Mouse (Mus musculus): ENCODE measurements around the gene Rgs1. TPM values are rescaled to one million over a fixed set of nuclear protein-coding genes. Genes with fewer than 3 reads are reported as not detected.

The Rgs1 gene
- polyA plus RNA-seq (2016; fragmentation: Nextera tagmentation; extraction: Ambion mirVana), result not detected in 2 replicates

GRCm38 (mm10) chr1:144248923-144249322 is at the start of gene Rgs1:
Gene Rgs1, minus strand, starts transcription at chr1:144249242.
- Histone ChIP-seq H3K9ac (replicated peaks) (no peak within 1 kb of the TSS), H3K27me3 (no peaks in the 10 kb centered on the region), H3K9me3 (no peaks in the 10 kb centered on the region), H3K4me2 (no peak within 1 kb of the TSS), H3K4me1 (replicated peaks) (no peaks in the 10 kb centered on the region), H3K27ac (no peak within 1 kb of the TSS), H3K4me3 (replicated peaks) (no peak within 1 kb of the TSS), H3K36me3 (no peaks in the 10 kb centered on the region)
- ATAC-seq (ENCODE audit: insufficient number of reproducible peaks, insufficient read depth, low FRiP score, low TSS enrichment, low read depth), result no peak
- WGBS, result 78% methylated on average over 9 of the region's 9 CpGs

- WGBS, result 87% methylated on average over 3 of the region's 3 CpGs
- Histone ChIP-seq H3K27ac (no peak overlapping the region), H3K36me3 (no peaks in the 10 kb centered on the region), H3K9me3 (0 out of 2 replicates have a peak, but pooled peaks cover 4% of the 10 kb centered on the region), H3K27me3 (no peaks in the 10 kb centered on the region), H3K4me1 (replicated peaks) (no peaks in the 10 kb centered on the region), H3K4me2 (no peak overlapping the region), H3K4me3 (replicated peaks) (no peak overlapping the region), H3K9ac (replicated peaks) (no peak overlapping the region)
- ATAC-seq (ENCODE audit: insufficient number of reproducible peaks, insufficient read depth, low FRiP score, low TSS enrichment, low read depth), result no peak
Observed at GRCm38 (mm10) chr1:144283020-144284014, 34.3 kb upstream of the Rgs1 start.

GRCm38 (mm10) chr1:144280056-144280455 is 31.0 kb upstream of the Rgs1 start:
- 89% methylated on average over 4 of the region's 4 CpGs for WGBS
- Histone ChIP-seq H3K36me3 (no peaks in the 10 kb centered on the region), H3K9ac (replicated peaks) (no peak overlapping the region), H3K4me3 (replicated peaks) (no peak overlapping the region), H3K27me3 (no peaks in the 10 kb centered on the region), H3K9me3 (0 out of 2 replicates have a peak, but pooled peaks cover 4% of the 10 kb centered on the region), H3K27ac (no peak overlapping the region), H3K4me1 (replicated peaks) (no peaks in the 10 kb centered on the region), H3K4me2 (no peak overlapping the region)
- no peak for ATAC-seq (ENCODE audit: insufficient number of reproducible peaks, insufficient read depth, low FRiP score, low TSS enrichment, low read depth)

- H3K27ac ChIP-seq, result no peak overlapping the region
- no peaks in the 10 kb centered on the region for H3K9me3 ChIP-seq
- no peaks in the 10 kb centered on the region for H3K4me1 ChIP-seq (replicated peaks)
- ATAC-seq (ENCODE audit: insufficient number of reproducible peaks, insufficient read depth, low FRiP score, low TSS enrichment, low read depth), result no peak
- no peak overlapping the region for H3K4me2 ChIP-seq
- no peak overlapping the region for H3K9ac ChIP-seq (replicated peaks)
- H3K36me3 ChIP-seq, result no peaks in the 10 kb centered on the region
- no peak overlapping the region for H3K4me3 ChIP-seq (replicated peaks)
- no peaks in the 10 kb centered on the region for H3K27me3 ChIP-seq
- 76% methylated on average over 2 of the region's 2 CpGs for WGBS
Observed at GRCm38 (mm10) chr1:144272991-144273390, 23.9 kb upstream of the Rgs1 start.

- Histone ChIP-seq H3K36me3 (no peaks in the 10 kb centered on the region), H3K9me3 (no peaks in the 10 kb centered on the region), H3K4me1 (replicated peaks) (no peaks in the 10 kb centered on the region), H3K27me3 (no peaks in the 10 kb centered on the region), H3K4me2 (no peak overlapping the region), H3K4me3 (replicated peaks) (no peak overlapping the region), H3K27ac (no peak overlapping the region), H3K9ac (replicated peaks) (no peak overlapping the region)
- no peak for ATAC-seq (ENCODE audit: insufficient number of reproducible peaks, insufficient read depth, low FRiP score, low TSS enrichment, low read depth)
- WGBS, result 88% methylated on average over 2 of the region's 2 CpGs
Observed at GRCm38 (mm10) chr1:144269112-144269511, 20.1 kb upstream of the Rgs1 start.

GRCm38 (mm10) chr1:144267471-144268470 is 18.7 kb upstream of the Rgs1 start:
- WGBS, result 66% methylated on average over 3 of the region's 3 CpGs
- no peak overlapping the region for H3K9ac ChIP-seq (replicated peaks)

GRCm38 (mm10) chr1:144264000-144264399 is 15.0 kb upstream of the Rgs1 start:
- no peaks in the 10 kb centered on the region for H3K27me3 ChIP-seq
- H3K9me3 ChIP-seq, result no peaks in the 10 kb centered on the region
- no peak for ATAC-seq (ENCODE audit: insufficient number of reproducible peaks, insufficient read depth, low FRiP score, low TSS enrichment, low read depth)
- H3K4me3 ChIP-seq (replicated peaks), result no peak overlapping the region
- H3K36me3 ChIP-seq, result no peaks in the 10 kb centered on the region
- no peak overlapping the region for H3K9ac ChIP-seq (replicated peaks)
- no peaks in the 10 kb centered on the region for H3K4me1 ChIP-seq (replicated peaks)
- 87% methylated on average over 3 of the region's 3 CpGs for WGBS
- no peak overlapping the region for H3K27ac ChIP-seq
- H3K4me2 ChIP-seq, result no peak overlapping the region

More at GRCm38 (mm10) chr1:144267471-144268470, 18.7 kb upstream of the Rgs1 start:
- Histone ChIP-seq H3K27me3 (no peaks in the 10 kb centered on the region), H3K9me3 (no peaks in the 10 kb centered on the region), H3K27ac (no peak overlapping the region), H3K36me3 (no peaks in the 10 kb centered on the region), H3K4me2 (no peak overlapping the region), H3K4me1 (replicated peaks) (no peaks in the 10 kb centered on the region), H3K4me3 (replicated peaks) (no peak overlapping the region)
- ATAC-seq (ENCODE audit: insufficient number of reproducible peaks, insufficient read depth, low FRiP score, low TSS enrichment, low read depth), result no peak

- H3K9me3 ChIP-seq, result no peaks in the 10 kb centered on the region
- ATAC-seq (ENCODE audit: insufficient number of reproducible peaks, insufficient read depth, low FRiP score, low TSS enrichment, low read depth), result no peak
- H3K4me1 ChIP-seq (replicated peaks), result no peaks in the 10 kb centered on the region
- no peak overlapping the region for H3K9ac ChIP-seq (replicated peaks)
- no peak overlapping the region for H3K27ac ChIP-seq
- no peaks in the 10 kb centered on the region for H3K36me3 ChIP-seq
- H3K27me3 ChIP-seq, result no peaks in the 10 kb centered on the region
- no peak overlapping the region for H3K4me2 ChIP-seq
- no peak overlapping the region for H3K4me3 ChIP-seq (replicated peaks)
Observed at GRCm38 (mm10) chr1:144262008-144262407, 13.0 kb upstream of the Rgs1 start.

GRCm38 (mm10) chr1:144258779-144259178 is 9.7 kb upstream of the Rgs1 start:
- no peaks in the 10 kb centered on the region for H3K9me3 ChIP-seq
- H3K9ac ChIP-seq (replicated peaks), result no peak overlapping the region
- H3K4me1 ChIP-seq (replicated peaks), result no peaks in the 10 kb centered on the region
- H3K36me3 ChIP-seq, result no peaks in the 10 kb centered on the region
- no peak overlapping the region for H3K4me3 ChIP-seq (replicated peaks)
- H3K27me3 ChIP-seq, result no peaks in the 10 kb centered on the region
- H3K27ac ChIP-seq, result no peak overlapping the region
- no peak for ATAC-seq (ENCODE audit: insufficient number of reproducible peaks, insufficient read depth, low FRiP score, low TSS enrichment, low read depth)
- H3K4me2 ChIP-seq, result no peak overlapping the region
- 65% methylated on average over 3 of the region's 3 CpGs for WGBS

GRCm38 (mm10) chr1:144256556-144257331 is 7.7 kb upstream of the Rgs1 start:
- H3K36me3 ChIP-seq, result no peaks in the 10 kb centered on the region
- H3K9me3 ChIP-seq, result no peaks in the 10 kb centered on the region
- no peaks in the 10 kb centered on the region for H3K27me3 ChIP-seq
- WGBS, result 66% methylated on average over 2 of the region's 2 CpGs
- no peak overlapping the region for H3K4me3 ChIP-seq (replicated peaks)
- H3K27ac ChIP-seq, result no peak overlapping the region
- no peak overlapping the region for H3K9ac ChIP-seq (replicated peaks)
- H3K4me1 ChIP-seq (replicated peaks), result no peaks in the 10 kb centered on the region
- H3K4me2 ChIP-seq, result no peak overlapping the region
- no peak for ATAC-seq (ENCODE audit: insufficient number of reproducible peaks, insufficient read depth, low FRiP score, low TSS enrichment, low read depth)
